Mouse (Mus musculus): ENCODE measurements around the gene Galr3.

DNA sequence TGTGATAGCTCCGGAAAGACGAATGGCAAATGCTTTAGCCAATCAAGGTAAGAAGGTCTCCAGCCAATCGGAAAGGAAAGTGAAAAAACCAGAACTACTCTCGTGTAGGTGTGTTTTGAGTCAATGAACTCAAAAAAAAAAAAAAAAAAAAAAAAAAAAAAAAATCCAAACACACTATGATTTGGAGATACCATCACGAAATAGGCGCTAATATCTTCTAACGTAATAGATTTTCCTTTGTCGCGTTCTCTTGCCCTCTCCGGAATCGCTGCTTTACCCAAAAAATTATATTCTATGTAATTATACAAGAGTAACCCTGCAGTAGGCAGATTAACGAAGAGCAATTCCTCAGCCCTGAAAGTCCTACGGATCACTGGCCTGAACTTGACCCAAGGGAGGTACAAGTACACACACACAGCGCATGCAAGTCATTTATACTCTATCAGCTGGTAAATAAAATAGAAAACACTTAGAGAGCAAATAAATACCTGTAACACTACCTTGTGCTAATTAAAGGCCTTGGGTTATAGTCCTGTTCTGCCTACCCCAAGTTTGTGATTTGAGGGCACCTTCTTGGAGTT lies 21.6 kb downstream of the Galr3 start:
- TF ChIP-seq POLR2A (IDR thresholded peaks at IDR 0.05; ENCODE audit: borderline replicate concordance, low read depth, low read length), result no peak
- no peak for TF ChIP-seq CTCF (IDR thresholded peaks at IDR 0.05; ENCODE audit: low read depth, low read length)

All from bone marrow macrophage, adult 2 months (primary cell).